Mouse (Mus musculus): ENCODE data around the gene Tgif1. TPM values are rescaled to one million over a fixed set of nuclear protein-coding genes. Genes with fewer than 3 reads are reported as not detected.

Tgif1 gene
- polyA plus RNA-seq, 1 experiment: 75.2 TPM

DNA sequence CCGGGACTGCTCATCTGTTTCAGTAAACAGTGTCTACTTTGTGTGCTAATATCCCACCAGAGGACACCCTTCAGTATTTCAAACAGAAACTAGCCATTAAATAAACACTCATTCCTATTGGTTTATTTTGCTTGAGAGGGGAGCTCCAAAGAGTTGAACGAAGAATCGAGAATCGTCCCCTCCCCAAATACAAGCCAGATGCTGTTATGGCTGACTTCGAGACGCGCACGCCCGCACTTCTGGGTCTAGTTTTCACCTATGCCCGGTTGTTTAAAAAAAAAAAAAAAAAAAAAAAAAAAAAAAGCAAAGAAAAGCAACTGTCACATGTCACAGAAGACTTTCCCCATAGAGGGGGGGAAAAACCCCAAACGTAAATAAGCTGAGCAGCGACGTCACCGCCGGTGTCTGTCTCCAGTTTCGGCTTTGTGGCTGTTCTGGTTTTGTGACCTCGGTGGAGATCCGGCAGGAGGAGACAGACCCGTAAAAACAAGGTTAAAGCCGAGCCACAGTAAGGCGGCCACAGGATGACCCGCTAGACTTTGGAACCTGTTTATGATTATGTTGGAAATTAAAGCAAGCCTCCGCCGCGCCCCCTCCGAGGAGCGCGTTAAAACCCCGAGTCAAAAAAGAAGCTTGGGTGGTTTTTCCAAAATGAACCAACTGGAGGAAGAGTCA lies 1.2 kb downstream of the Tgif1 start:
- peak overlapping the region; percentile 98 for H3K4me3 ChIP-seq
- TF ChIP-seq MYOG (IDR thresholded peaks at IDR 0.05; ENCODE audit: control insufficient read depth in 1 of 3, insufficient read depth in 1 of 3, insufficient read length in 2 of 3, low read depth in 2 of 3) (no peak), USF1 (IDR thresholded peaks at IDR 0.05; ENCODE audit: low read depth) (peak; percentile 24), MYOD1 (IDR thresholded peaks at IDR 0.05; ENCODE audit: control insufficient read depth in 1 of 3, insufficient read length in 2 of 3, low read depth in 2 of 3) (no peak), E2F4 (IDR thresholded peaks at IDR 0.05; ENCODE audit: insufficient read depth) (no peak)

DNA sequence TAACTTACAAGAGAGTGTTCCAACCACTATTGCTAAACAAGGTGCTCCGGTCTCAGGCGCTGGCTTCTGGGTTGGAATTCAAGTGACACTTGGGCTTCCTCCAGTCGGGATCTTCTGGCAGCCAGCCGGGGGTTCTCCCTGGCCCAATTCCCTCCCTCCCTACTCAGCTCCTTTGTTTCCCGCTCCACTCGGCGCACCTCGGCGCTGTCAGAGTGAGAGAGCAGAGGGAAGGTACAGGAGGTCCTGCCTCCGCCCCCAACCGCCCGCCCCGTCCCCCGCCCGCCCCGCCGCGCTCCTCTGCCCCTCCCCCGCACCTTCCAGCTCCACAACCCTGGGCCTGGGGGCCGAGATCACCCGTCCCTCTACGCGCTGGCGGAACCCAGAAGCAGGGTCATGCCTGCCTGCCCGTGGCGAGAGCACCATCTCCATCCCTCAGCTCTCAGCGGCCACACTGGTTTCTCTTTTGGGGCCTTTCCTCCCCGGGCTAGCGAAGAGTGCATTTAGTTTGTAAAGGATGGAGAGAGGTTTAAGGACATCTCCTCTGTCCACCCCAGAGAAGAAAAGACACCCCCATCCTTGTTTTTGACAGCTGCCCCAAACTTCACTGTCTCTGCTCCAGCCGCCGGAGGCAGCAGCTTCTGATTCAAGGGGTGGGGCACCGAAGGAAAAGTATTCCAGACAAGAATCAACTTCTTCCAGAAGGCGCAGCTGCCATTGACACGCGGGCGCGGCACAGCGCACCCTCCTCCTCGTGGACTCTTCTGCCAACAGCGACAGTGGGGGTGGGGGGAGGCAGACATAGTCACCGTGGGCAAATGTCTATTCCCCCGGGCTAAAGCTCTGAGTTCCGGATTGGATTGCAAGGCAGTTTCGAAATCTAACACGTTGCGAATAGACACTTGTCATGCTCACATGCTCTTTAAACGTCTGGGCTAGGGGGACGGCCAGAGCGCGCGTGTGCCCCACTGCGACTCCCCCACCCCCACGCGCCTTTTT lies 2.1 kb downstream of the Tgif1 start:
- H3K79me2 ChIP-seq (ENCODE audit: control insufficient read depth, insufficient read depth): peaks cover 67% of the 10 kb centered on the region
- H3K36me3 ChIP-seq (ENCODE audit: control insufficient read depth, insufficient read depth): peaks cover 6% of the 10 kb centered on the region
- TF ChIP-seq TCF12 (IDR thresholded peaks at IDR 0.05; ENCODE audit: insufficient read depth, poor library complexity, severe bottlenecking): peak; percentile 7
- TF ChIP-seq POLR2AphosphoS2 (IDR thresholded peaks at IDR 0.05; ENCODE audit: insufficient read length, low read depth): peak; percentile 84
- TF ChIP-seq POLR2A (IDR thresholded peaks at IDR 0.05; ENCODE audit: insufficient read length, low read depth): peak; percentile 70
- TF ChIP-seq REST (IDR thresholded peaks at IDR 0.05; ENCODE audit: insufficient read depth, insufficient read length): no peak
- peak; percentile 82 for TF ChIP-seq MAX (IDR thresholded peaks at IDR 0.05; ENCODE audit: low read depth)
- TF ChIP-seq MYOG (IDR thresholded peaks at IDR 0.05; ENCODE audit: control insufficient read depth in 1 of 3, insufficient read depth in 1 of 3, insufficient read length in 2 of 3, low read depth in 2 of 3): peak; percentile 50 to 95 (median 77)
- TF ChIP-seq CEBPB (IDR thresholded peaks at IDR 0.05; ENCODE audit: insufficient read depth, poor library complexity, severe bottlenecking): peak; percentile 84
- no peak for TF ChIP-seq E2F4 (IDR thresholded peaks at IDR 0.05; ENCODE audit: insufficient read depth)
- TF ChIP-seq TCF3 (IDR thresholded peaks at IDR 0.05; ENCODE audit: insufficient read length, low read depth): peak; percentile 57
- TF ChIP-seq SRF (IDR thresholded peaks at IDR 0.05; ENCODE audit: control insufficient read depth, insufficient read length, low read depth): no peak
- TF ChIP-seq MYOD1 (IDR thresholded peaks at IDR 0.05; ENCODE audit: control insufficient read depth in 1 of 3, insufficient read length in 2 of 3, low read depth in 2 of 3): peak in 2 of 3 experiments; percentile 82 to 94
- TF ChIP-seq USF1 (IDR thresholded peaks at IDR 0.05; ENCODE audit: low read depth): no peak
- H3K27me3 ChIP-seq (ENCODE audit: control insufficient read depth, insufficient read depth, insufficient read length): no peaks in the 10 kb centered on the region
- H3K4me3 ChIP-seq: peak overlapping the region; percentile 98
- peak overlapping the region; percentile 72 for H3ac ChIP-seq (ENCODE audit: control insufficient read depth, insufficient read length)
- H3K4me2 ChIP-seq (ENCODE audit: low read depth): peak overlapping the region; percentile 80

More for the DNA sequence above, 1.2 kb downstream of the Tgif1 start:
- Histone ChIP-seq H3K27me3 (ENCODE audit: control insufficient read depth, insufficient read depth, insufficient read length) (no peaks in the 10 kb centered on the region), H3K4me2 (ENCODE audit: low read depth) (peak overlapping the region; percentile 80), H3K36me3 (ENCODE audit: control insufficient read depth, insufficient read depth) (peaks cover 8% of the 10 kb centered on the region), H3ac (ENCODE audit: control insufficient read depth, insufficient read length) (peak overlapping the region; percentile 72), H3K79me2 (ENCODE audit: control insufficient read depth, insufficient read depth) (peaks cover 58% of the 10 kb centered on the region)

DNA sequence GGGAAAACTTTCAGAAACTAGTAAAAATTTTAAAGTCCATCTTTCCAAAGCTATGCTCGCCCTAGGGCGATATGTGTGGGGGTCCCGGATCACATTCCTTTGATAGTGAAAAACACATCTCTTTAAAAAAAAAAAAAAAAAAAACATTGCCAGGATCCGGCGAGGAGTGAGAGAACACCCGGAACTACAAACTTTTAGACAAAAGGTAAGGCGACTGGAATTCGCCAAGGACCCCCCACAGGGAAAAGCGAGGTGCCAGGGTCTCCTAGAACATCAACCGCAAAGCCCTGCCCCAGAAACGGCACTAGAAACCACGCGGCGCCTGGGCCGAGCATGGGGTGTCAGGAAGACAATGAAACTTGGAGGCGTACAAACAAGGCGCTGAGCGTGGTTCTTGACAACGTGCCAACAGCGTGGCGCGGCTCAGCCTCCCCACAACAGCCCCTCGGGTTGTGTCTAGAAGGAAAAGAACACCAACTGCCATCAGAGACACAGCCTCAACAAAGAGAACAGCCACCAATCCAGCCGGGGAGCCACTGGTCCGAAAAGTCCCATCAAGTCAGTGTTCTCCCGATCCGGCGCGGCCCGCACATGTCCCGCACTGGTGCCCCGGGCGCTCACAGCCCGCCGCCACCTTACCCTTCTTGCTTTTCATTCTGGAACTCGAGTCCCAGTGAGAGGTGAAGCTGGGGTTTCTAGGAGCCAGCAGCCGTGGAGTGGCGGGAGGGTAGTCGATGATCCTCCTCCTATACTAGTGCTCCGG lies 2.9 kb downstream of the Tgif1 start:
- Histone ChIP-seq H3K4me3 (peak overlapping the region; percentile 98), H3K79me2 (ENCODE audit: control insufficient read depth, insufficient read depth) (peaks cover 70% of the 10 kb centered on the region), H3K27me3 (ENCODE audit: control insufficient read depth, insufficient read depth, insufficient read length) (no peaks in the 10 kb centered on the region), H3K36me3 (ENCODE audit: control insufficient read depth, insufficient read depth) (peaks cover 11% of the 10 kb centered on the region), H3K4me2 (ENCODE audit: low read depth) (peak overlapping the region; percentile 62), H3ac (ENCODE audit: control insufficient read depth, insufficient read length) (peak overlapping the region; percentile 72)
- TF ChIP-seq POLR2A (IDR thresholded peaks at IDR 0.05; ENCODE audit: insufficient read length, low read depth) (peak; percentile 71), REST (IDR thresholded peaks at IDR 0.05; ENCODE audit: insufficient read depth, insufficient read length) (no peak), POLR2AphosphoS2 (IDR thresholded peaks at IDR 0.05; ENCODE audit: insufficient read length, low read depth) (peak; percentile 83), MAX (IDR thresholded peaks at IDR 0.05; ENCODE audit: low read depth) (peak; percentile 21)

DNA sequence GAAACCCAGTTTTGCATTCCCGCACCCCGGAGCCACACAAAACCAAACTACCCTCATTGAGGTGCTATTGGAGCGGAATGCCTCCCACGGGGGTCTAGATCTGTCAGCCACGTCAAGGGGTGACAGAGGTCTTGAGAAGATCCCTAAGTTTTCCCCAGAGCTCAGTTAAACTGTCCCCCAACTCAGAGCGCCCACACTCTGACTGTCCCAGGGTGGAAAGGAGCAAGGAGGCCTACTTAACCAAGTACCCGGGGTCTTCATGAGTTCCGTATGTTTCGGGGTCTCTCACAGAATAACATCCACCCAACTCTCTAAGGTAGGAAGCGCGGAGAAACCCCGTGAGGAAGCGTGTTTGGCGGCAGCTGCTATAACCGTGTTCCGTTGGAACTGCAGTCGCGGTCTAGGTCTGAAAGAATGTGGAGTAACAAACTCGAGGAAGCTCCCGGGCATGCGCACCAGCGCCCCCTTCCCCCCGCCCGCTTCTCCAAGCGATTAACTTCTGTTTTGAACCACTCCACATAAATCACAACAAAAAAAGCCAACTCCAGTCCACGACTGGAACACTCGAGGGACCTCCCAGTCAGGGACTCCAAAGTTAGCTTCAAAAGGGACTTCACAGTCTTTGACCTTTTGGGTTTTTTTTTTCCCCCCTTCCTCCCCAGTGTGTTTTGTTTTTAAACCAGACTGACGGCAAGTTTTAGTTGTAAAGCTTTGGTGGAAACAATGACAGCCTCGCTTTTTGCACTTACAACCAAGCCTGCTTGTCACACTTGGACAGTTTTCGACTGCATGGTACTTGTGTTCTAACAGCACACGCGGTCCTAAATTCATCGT lies 3.7 kb downstream of the Tgif1 start:
- peak in 1 of 3 experiments; percentile 36 for TF ChIP-seq MYOG (IDR thresholded peaks at IDR 0.05; ENCODE audit: control insufficient read depth in 1 of 3, insufficient read depth in 1 of 3, insufficient read length in 2 of 3, low read depth in 2 of 3)
- TF ChIP-seq CEBPB (IDR thresholded peaks at IDR 0.05; ENCODE audit: insufficient read depth, poor library complexity, severe bottlenecking): no peak
- TF ChIP-seq E2F4 (IDR thresholded peaks at IDR 0.05; ENCODE audit: insufficient read depth): no peak
- peak; percentile 81 for TF ChIP-seq POLR2AphosphoS2 (IDR thresholded peaks at IDR 0.05; ENCODE audit: insufficient read length, low read depth)
- peak; percentile 71 for TF ChIP-seq POLR2A (IDR thresholded peaks at IDR 0.05; ENCODE audit: insufficient read length, low read depth)
- no peak for TF ChIP-seq MAX (IDR thresholded peaks at IDR 0.05; ENCODE audit: low read depth)
- TF ChIP-seq REST (IDR thresholded peaks at IDR 0.05; ENCODE audit: insufficient read depth, insufficient read length): no peak
- no peak for TF ChIP-seq TCF3 (IDR thresholded peaks at IDR 0.05; ENCODE audit: insufficient read length, low read depth)
- TF ChIP-seq MYOD1 (IDR thresholded peaks at IDR 0.05; ENCODE audit: control insufficient read depth in 1 of 3, insufficient read length in 2 of 3, low read depth in 2 of 3): peak in 1 of 3 experiments; percentile 25
- Histone ChIP-seq H3K79me2 (ENCODE audit: control insufficient read depth, insufficient read depth) (peaks cover 73% of the 10 kb centered on the region), H3K36me3 (ENCODE audit: control insufficient read depth, insufficient read depth) (peaks cover 19% of the 10 kb centered on the region), H3K4me2 (ENCODE audit: low read depth) (peak overlapping the region; percentile 82), H3K4me3 (peak overlapping the region; percentile 98), H3K27me3 (ENCODE audit: control insufficient read depth, insufficient read depth, insufficient read length) (no peaks in the 10 kb centered on the region), H3ac (ENCODE audit: control insufficient read depth, insufficient read length) (peak overlapping the region; percentile 72)
